Mouse (Mus musculus): ENCODE measurements at regions not wholly inside any gene's neighbourhood (a gene's known extent, or its start where the extent isn't known, plus 50 kb on each side); places are given as distances from the start of the nearest gene placed in this dataset.
A peak's percentile ranks its signal among the peaks of the same experiment; 100 is the strongest.

DNA sequence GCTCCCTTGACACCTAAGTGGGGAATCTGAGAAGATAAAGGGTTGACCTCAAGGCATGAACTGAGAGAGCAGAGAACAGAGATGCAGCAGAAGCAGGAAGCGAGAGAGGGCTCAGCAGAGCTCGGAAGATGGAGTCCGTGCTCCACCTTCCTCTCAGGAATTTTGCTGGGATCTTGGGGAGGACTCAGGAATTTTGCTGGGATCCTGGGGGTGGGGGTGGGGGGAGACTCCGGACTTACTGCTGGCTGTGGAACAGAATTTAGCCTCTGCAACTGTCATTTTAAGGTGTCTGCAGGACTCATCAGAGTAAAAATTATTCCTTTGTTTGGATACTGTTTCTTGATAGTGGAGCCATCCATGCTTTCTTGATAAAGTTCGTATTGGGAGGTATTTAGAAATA lies 243.7 kb upstream of the Tmpo start:
- no peak overlapping the region for H3K4me3 ChIP-seq (ENCODE audit: low read depth, low read length)
- no peak overlapping the region for H3K9ac ChIP-seq (ENCODE audit: low read depth, low read length)
- no peak overlapping the region for H3K4me2 ChIP-seq (ENCODE audit: low read depth, low read length)
- ATAC-seq (ENCODE audit: low read depth) (no peak), DNase-seq (ENCODE audit: low spot score) (no peak)
- no peaks in the 10 kb centered on the region for H3K36me3 ChIP-seq (ENCODE audit: control insufficient read depth, insufficient read depth, low read length)
- no peaks in the 10 kb centered on the region for H3K9me3 ChIP-seq (ENCODE audit: control insufficient read depth, low read length)
- H3K27ac ChIP-seq (replicated peaks; ENCODE audit: low read depth, low read length): no peak overlapping the region
- WGBS: 60% methylated on average over 5 of the region's 5 CpGs
- no peaks in the 10 kb centered on the region for H3K27me3 ChIP-seq (replicated peaks; ENCODE audit: control insufficient read depth, insufficient read depth, low read length)
- peaks cover 4% of the 10 kb centered on the region; the same call in 1 of the 2 replicates for H3K4me1 ChIP-seq (ENCODE audit: control insufficient read depth, insufficient read depth, low read length)

DNA sequence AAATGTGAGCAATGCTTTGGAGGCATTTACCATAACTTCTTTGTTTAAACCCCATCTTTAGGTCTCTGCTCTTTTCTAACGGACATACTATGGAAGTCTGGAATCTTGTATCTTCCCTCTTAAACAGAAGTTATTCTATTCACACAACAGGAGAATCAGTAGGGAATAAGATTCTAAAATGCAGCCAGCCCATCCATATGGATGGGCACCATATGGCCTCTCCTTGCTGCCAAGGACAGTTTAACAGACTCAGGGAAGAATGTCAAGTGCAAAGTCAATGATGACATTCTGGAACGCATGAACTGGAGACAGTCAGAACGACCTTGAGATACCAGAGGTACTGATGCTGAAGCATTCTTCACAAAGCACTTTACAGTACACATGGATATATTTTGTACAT lies 206.1 kb upstream of the Tmpo start:
- no peaks in the 10 kb centered on the region for H3K27me3 ChIP-seq (replicated peaks; ENCODE audit: control insufficient read depth, insufficient read depth, low read length)

GRCm38 (mm10) chr10:91384372-91384771 lies 203.3 kb upstream of the Tmpo start:
- no peaks in the 10 kb centered on the region for H3K9me3 ChIP-seq (ENCODE audit: control insufficient read depth, low read length)
- H3K27ac ChIP-seq (replicated peaks; ENCODE audit: low read depth, low read length): no peak overlapping the region
- 66% methylated on average over 2 of the region's 2 CpGs for WGBS
- DNase-seq (ENCODE audit: low spot score) (peak; percentile 81), ATAC-seq (ENCODE audit: low read depth) (no peak; the same call in 1 of the 2 replicates)
- H3K9ac ChIP-seq (ENCODE audit: low read depth, low read length): no peak overlapping the region
- H3K4me1 ChIP-seq (ENCODE audit: control insufficient read depth, insufficient read depth, low read length): no peaks in the 10 kb centered on the region
- no peaks in the 10 kb centered on the region for H3K27me3 ChIP-seq (replicated peaks; ENCODE audit: control insufficient read depth, insufficient read depth, low read length)
- no peak overlapping the region for H3K4me2 ChIP-seq (ENCODE audit: low read depth, low read length)
- H3K36me3 ChIP-seq (ENCODE audit: control insufficient read depth, insufficient read depth, low read length): no peaks in the 10 kb centered on the region
- H3K4me3 ChIP-seq (ENCODE audit: low read depth, low read length): no peak overlapping the region

More for the DNA sequence above, 206.1 kb upstream of the Tmpo start:
- no peaks in the 10 kb centered on the region for H3K36me3 ChIP-seq (ENCODE audit: control insufficient read depth, insufficient read depth, low read length)
- no peak overlapping the region for H3K9ac ChIP-seq (ENCODE audit: low read depth, low read length)
- ATAC-seq (ENCODE audit: low read depth) (no peak), DNase-seq (ENCODE audit: low spot score) (no peak)
- H3K4me2 ChIP-seq (ENCODE audit: low read depth, low read length): no peak overlapping the region
- no peaks in the 10 kb centered on the region for H3K4me1 ChIP-seq (ENCODE audit: control insufficient read depth, insufficient read depth, low read length)
- no peak overlapping the region for H3K4me3 ChIP-seq (ENCODE audit: low read depth, low read length)
- 72% methylated on average over 3 of the region's 3 CpGs for WGBS
- no peaks in the 10 kb centered on the region for H3K9me3 ChIP-seq (ENCODE audit: control insufficient read depth, low read length)
- no peak overlapping the region for H3K27ac ChIP-seq (replicated peaks; ENCODE audit: low read depth, low read length)

DNA sequence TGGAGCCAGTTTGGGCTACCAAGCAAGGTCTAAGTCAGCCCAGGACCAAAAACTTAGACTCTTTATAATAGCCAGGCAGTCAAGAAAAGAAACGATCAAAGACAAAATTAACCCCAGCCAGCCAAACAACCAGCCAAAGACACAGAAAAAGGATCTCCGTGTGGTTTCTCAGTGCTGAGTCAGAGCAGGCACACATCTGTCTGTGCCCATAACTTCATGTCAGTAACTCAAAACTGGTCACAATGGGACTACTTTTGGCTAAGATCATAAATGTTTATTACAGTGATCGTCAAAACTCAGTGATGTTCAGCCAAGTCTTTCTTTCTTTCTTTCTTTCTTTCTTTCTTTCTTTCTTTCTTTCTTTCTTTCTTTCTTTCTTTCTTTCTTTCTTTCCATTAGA lies 195.6 kb upstream of the Tmpo start:
- Histone ChIP-seq H3K4me2 (ENCODE audit: low read depth, low read length) (no peak overlapping the region), H3K27ac (replicated peaks; ENCODE audit: low read depth, low read length) (no peak overlapping the region), H3K9ac (ENCODE audit: low read depth, low read length) (no peak overlapping the region), H3K4me3 (ENCODE audit: low read depth, low read length) (no peak overlapping the region), H3K36me3 (ENCODE audit: control insufficient read depth, insufficient read depth, low read length) (no peaks in the 10 kb centered on the region), H3K4me1 (ENCODE audit: control insufficient read depth, insufficient read depth, low read length) (no peaks in the 10 kb centered on the region), H3K9me3 (ENCODE audit: control insufficient read depth, low read length) (no peaks in the 10 kb centered on the region), H3K27me3 (replicated peaks; ENCODE audit: control insufficient read depth, insufficient read depth, low read length) (no peaks in the 10 kb centered on the region)
- ATAC-seq (ENCODE audit: low read depth) (no peak), DNase-seq (ENCODE audit: low spot score) (no peak)
- WGBS: 82% methylated on average over 3 of the region's 3 CpGs

DNA sequence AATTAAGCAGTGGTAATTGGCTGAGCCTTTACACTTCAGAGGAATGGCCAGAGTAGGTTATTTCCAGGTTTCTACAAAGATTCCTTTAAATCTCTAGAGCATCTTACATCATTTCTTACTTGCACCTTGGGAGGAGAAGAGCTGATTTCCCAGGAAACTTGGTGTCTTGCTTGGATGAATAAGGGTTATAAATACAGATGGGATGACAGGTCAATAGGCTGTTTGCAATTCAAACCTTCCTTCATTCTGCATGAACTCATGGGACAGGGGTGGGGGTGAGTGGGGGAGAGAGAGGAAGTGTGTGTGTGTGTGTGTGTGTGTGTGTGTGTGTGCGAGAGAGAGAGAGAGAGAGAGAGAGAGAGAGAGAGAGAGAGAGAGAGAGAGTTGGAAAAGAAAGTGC lies 186.4 kb upstream of the Tmpo start:
- Histone ChIP-seq H3K4me1 (ENCODE audit: control insufficient read depth, insufficient read depth, low read length) (no peaks in the 10 kb centered on the region), H3K9me3 (ENCODE audit: control insufficient read depth, low read length) (no peaks in the 10 kb centered on the region), H3K36me3 (ENCODE audit: control insufficient read depth, insufficient read depth, low read length) (no peaks in the 10 kb centered on the region), H3K27me3 (replicated peaks; ENCODE audit: control insufficient read depth, insufficient read depth, low read length) (no peaks in the 10 kb centered on the region), H3K27ac (replicated peaks; ENCODE audit: low read depth, low read length) (no peak overlapping the region), H3K9ac (ENCODE audit: low read depth, low read length) (no peak overlapping the region), H3K4me2 (ENCODE audit: low read depth, low read length) (no peak overlapping the region), H3K4me3 (ENCODE audit: low read depth, low read length) (no peak overlapping the region)
- DNase-seq (ENCODE audit: low spot score): no peak
- WGBS: 83% methylated on average over 1 of the region's 1 CpGs
- ATAC-seq (ENCODE audit: low read depth): no peak

DNA sequence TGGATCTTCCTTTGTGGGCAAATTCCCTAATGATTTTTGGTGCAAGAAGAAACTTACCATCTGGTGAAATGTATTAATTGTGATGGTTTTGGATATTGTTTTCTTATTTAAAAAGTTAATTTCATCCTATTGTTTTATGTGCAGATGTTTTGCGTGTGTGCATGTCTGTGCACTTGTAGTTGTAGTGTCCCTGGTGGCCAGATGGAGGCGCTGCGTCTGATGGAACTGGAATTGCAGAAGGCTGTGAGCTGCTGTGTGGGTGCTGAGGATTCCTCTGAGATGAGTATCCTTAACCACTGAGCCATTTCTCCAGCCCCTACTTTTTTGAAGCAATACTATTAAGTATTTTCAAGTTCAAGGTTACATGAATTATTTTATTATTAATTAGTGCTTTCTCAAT lies 181.5 kb upstream of the Tmpo start:
- Histone ChIP-seq H3K27me3 (replicated peaks; ENCODE audit: control insufficient read depth, insufficient read depth, low read length) (no peaks in the 10 kb centered on the region), H3K36me3 (ENCODE audit: control insufficient read depth, insufficient read depth, low read length) (no peaks in the 10 kb centered on the region), H3K9me3 (ENCODE audit: control insufficient read depth, low read length) (no peaks in the 10 kb centered on the region), H3K4me3 (ENCODE audit: low read depth, low read length) (no peak overlapping the region), H3K4me2 (ENCODE audit: low read depth, low read length) (no peak overlapping the region), H3K27ac (replicated peaks; ENCODE audit: low read depth, low read length) (no peak overlapping the region), H3K4me1 (ENCODE audit: control insufficient read depth, insufficient read depth, low read length) (no peaks in the 10 kb centered on the region), H3K9ac (ENCODE audit: low read depth, low read length) (no peak overlapping the region)
- WGBS: 77% methylated on average over 3 of the region's 3 CpGs
- no peak for DNase-seq (ENCODE audit: low spot score)
- ATAC-seq (ENCODE audit: low read depth): no peak

- DNase-seq (ENCODE audit: low spot score) (no peak), ATAC-seq (ENCODE audit: low read depth) (no peak)
- H3K4me2 ChIP-seq (ENCODE audit: low read depth, low read length): no peak overlapping the region
- no peaks in the 10 kb centered on the region for H3K4me1 ChIP-seq (ENCODE audit: control insufficient read depth, insufficient read depth, low read length)
- 77% methylated on average over 2 of the region's 2 CpGs for WGBS
- no peaks in the 10 kb centered on the region for H3K27me3 ChIP-seq (replicated peaks; ENCODE audit: control insufficient read depth, insufficient read depth, low read length)
- no peak overlapping the region for H3K4me3 ChIP-seq (ENCODE audit: low read depth, low read length)
- no peaks in the 10 kb centered on the region for H3K9me3 ChIP-seq (ENCODE audit: control insufficient read depth, low read length)
- no peak overlapping the region for H3K9ac ChIP-seq (ENCODE audit: low read depth, low read length)
- H3K36me3 ChIP-seq (ENCODE audit: control insufficient read depth, insufficient read depth, low read length): no peaks in the 10 kb centered on the region
- no peak overlapping the region for H3K27ac ChIP-seq (replicated peaks; ENCODE audit: low read depth, low read length)
Observed at GRCm38 (mm10) chr10:91361621-91362020, 180.5 kb upstream of the Tmpo start.

- 58% methylated on average over 5 of the region's 5 CpGs for WGBS
- DNase-seq (ENCODE audit: low spot score): no peak
- Histone ChIP-seq H3K4me1 (ENCODE audit: control insufficient read depth, insufficient read depth, low read length) (no peaks in the 10 kb centered on the region), H3K4me3 (ENCODE audit: low read depth, low read length) (no peak overlapping the region), H3K4me2 (ENCODE audit: low read depth, low read length) (no peak overlapping the region), H3K36me3 (ENCODE audit: control insufficient read depth, insufficient read depth, low read length) (no peaks in the 10 kb centered on the region), H3K9me3 (ENCODE audit: control insufficient read depth, low read length) (no peaks in the 10 kb centered on the region), H3K27ac (replicated peaks; ENCODE audit: low read depth, low read length) (no peak overlapping the region), H3K9ac (ENCODE audit: low read depth, low read length) (no peak overlapping the region), H3K27me3 (replicated peaks; ENCODE audit: control insufficient read depth, insufficient read depth, low read length) (no peaks in the 10 kb centered on the region)
- ATAC-seq (ENCODE audit: low read depth): no peak
Observed at GRCm38 (mm10) chr10:91345465-91345864, 164.3 kb upstream of the Tmpo start.

DNA sequence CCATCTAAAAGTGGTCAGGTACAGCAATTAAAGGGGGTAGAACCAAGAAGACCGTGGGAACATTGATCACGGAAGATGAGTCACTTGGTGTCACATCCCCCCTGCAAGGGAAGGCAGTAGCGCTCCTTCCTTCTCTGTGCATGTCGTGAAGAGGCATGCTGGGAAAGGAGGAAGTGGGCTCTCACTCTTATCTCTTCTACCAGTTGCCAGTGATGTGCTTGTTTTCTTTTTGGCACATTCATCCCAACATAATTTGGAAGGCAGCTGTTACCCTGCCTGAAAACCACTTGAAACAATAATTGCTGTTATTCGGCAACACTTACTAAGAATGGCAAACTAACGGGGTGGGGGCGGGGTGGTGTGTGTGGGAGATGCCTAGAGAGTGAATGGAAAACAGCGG lies 161.0 kb upstream of the Tmpo start:
- 78% methylated on average over 8 of the region's 8 CpGs for WGBS
- no peaks in the 10 kb centered on the region for H3K27me3 ChIP-seq (replicated peaks; ENCODE audit: control insufficient read depth, insufficient read depth, low read length)
- no peaks in the 10 kb centered on the region for H3K4me1 ChIP-seq (ENCODE audit: control insufficient read depth, insufficient read depth, low read length)
- H3K4me2 ChIP-seq (ENCODE audit: low read depth, low read length): no peak overlapping the region
- H3K9me3 ChIP-seq (ENCODE audit: control insufficient read depth, low read length): 0 out of 2 replicates have a peak, but pooled peaks cover 4% of the 10 kb centered on the region
- DNase-seq (ENCODE audit: low spot score) (no peak), ATAC-seq (ENCODE audit: low read depth) (no peak)
- H3K9ac ChIP-seq (ENCODE audit: low read depth, low read length): no peak overlapping the region
- no peak overlapping the region for H3K27ac ChIP-seq (replicated peaks; ENCODE audit: low read depth, low read length)
- H3K4me3 ChIP-seq (ENCODE audit: low read depth, low read length): no peak overlapping the region
- H3K36me3 ChIP-seq (ENCODE audit: control insufficient read depth, insufficient read depth, low read length): no peaks in the 10 kb centered on the region
